Mouse (Mus musculus) kidney, postnatal 4 days (tissue): ENCODE measurements around the gene Dnajc8.
"Not testable (repeated sequence)": the region's sequence is repeated elsewhere in the genome, so short reads cannot be mapped to it uniquely, and the experiment has no call there.

Source experiments
- DNase-seq, 2 experiments: peaks; one replicate each; pipeline ENCODE4 v3.0.0; 2021; ENCODE audit warnings: mixed read lengths in 2 of 2

Gene Dnajc8

DNA sequence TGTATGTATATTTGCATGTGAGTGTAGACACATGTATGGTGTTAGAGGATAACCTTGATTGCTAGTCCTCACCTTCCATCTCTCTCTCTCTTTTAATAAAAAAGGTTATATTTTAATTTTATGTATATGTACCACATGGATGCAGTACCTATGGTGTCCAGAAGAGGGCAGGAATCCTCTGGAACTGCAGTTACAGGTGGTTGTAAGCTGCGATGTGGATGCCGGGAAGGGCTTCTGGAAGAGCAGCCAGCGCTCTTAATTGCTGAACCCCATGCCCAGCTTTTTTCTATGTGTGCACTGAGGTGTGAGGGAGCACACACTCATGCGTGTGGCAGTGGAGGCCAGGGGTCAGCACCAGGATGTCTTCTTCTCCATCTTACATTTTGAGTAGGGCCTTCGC lies 33.8 kb downstream of the Dnajc8 start:
- DNase-seq: peak in 1 of 2 experiments; percentile 15

- no peak for DNase-seq
These were observed 35.8 kb downstream of the Dnajc8 start for GRCm38 (mm10) chr4:132571190-132571589.

GRCm38 (mm10) chr4:132573327-132573726 lies 38.0 kb downstream of the Dnajc8 start:
- peak in 1 of 2 experiments; percentile 12 for DNase-seq

- no peak for DNase-seq
These were observed 39.5 kb downstream of the Dnajc8 start for GRCm38 (mm10) chr4:132574809-132575347.

GRCm38 (mm10) chr4:132583781-132584180 lies 48.4 kb downstream of the Dnajc8 start:
- no peak for DNase-seq

- DNase-seq: no peak
These were observed 49.6 kb downstream of the Dnajc8 start for GRCm38 (mm10) chr4:132584975-132585374.

DNA sequence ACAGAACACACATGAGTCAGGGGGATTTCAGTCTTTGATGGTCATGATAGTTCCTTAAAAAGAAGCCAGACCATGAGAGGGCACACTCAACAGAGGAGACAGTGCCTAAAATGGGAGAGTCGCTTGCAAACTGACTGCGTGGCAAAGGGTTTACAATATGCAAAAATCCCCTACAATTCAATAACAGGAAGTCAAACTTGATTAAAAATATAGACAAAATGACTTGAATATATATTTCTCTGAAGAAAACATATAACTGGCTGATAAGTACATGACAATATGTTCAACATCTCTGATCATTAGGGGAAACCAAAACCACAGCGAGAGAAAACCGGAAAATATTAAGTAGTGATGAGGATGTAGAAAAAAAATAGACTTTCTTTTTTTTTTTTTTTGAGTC lies 50.9 kb downstream of the Dnajc8 start:
- DNase-seq: no peak

DNA sequence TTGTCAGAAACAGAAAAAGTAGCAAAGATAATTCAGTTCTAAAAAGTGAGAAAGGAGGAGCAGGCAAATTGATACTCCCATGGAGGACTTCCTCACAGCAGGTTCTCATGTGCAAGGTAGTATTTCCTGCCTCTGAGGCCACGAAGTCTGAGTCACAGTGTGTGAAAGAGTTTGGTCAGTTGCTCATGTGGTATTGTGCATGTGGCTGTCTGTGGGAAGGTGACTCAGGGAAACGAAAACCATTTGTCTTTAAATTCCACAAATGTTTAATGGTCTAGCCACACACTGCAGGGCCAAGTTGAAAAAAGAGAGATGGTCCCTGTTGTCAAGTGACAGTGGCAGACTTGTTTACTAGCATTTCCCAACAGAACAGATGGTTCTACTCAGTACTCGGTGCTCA lies 53.2 kb downstream of the Dnajc8 start:
- DNase-seq: no peak

GRCm38 (mm10) chr4:132590642-132591041 lies 55.3 kb downstream of the Dnajc8 start:
- DNase-seq: no peak

GRCm38 (mm10) chr4:132592958-132593357 lies 57.6 kb downstream of the Dnajc8 start:
- peak in 1 of 2 experiments; percentile 10 for DNase-seq

DNA sequence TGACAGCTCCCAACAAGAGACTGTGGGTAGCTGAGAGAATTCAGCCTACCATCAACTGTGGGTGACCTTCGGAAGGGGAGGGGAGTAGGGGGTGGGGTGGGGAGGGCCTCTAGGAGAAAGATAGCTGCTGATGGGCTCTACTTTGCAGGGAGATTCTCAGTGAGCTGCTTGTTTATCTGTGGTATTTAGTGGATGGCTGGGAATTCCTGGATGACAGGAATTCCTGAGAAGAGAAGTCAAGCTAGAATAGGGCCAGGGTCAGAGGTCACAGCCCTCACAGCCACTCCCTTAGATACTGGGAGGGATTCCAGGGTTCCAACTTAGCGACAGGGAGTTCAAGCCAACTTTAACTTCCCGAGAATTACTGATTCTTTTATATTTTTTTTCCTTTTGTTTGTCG lies 58.8 kb downstream of the Dnajc8 start:
- DNase-seq: peak; percentile 20 to 38

DNA sequence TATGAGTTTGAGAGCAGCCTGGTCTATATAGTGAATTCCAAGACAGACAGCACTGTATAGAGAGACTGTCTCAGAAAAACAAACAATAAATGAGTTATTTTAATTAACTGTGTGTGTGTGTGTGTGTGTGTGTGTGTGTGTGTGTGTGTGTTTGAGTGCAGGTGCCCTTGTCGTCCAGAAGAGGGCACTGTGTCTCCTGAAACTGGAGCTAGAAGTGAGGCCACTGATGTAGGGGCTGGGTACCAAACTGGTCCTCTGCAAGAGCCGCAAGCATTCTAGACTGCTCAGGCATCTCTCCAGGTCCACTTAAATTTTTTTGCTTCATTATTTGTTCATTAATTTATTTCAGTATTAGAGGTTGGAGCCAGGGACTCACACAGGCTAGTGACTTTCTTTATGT lies 63.5 kb downstream of the Dnajc8 start:
- no peak for DNase-seq

GRCm38 (mm10) chr4:132599764-132600163 lies 64.4 kb downstream of the Dnajc8 start:
- DNase-seq: no peak

GRCm38 (mm10) chr4:132600465-132600864 lies 65.1 kb downstream of the Dnajc8 start:
- DNase-seq: no peak

- DNase-seq: not testable (repeated sequence)
These were observed 65.9 kb downstream of the Dnajc8 start for GRCm38 (mm10) chr4:132601242-132601641.
